Mouse (Mus musculus) hindbrain, embryonic 16.5 days (tissue): ENCODE results near the gene Angptl2. TPM values are rescaled to one million over a fixed set of nuclear protein-coding genes. Genes with fewer than 3 reads are reported as not detected.

ENCODE experiments used
- ATAC-seq: fragments of 200-750 bp; cut with Nextera tagmentation; 2 replicates; pipeline ENCODE4 v1.8.0; 2017; ENCODE audit warnings: moderate TSS enrichment, moderate library complexity
- H3K27ac ChIP-seq: fragments of 300-500 bp; sonication (generic); 2 replicates; pipeline ENCODE4 v1.5.1; 2014; ENCODE audit warnings: low read depth, mild to moderate bottlenecking, control low read depth, low read length, moderate library complexity
- H3K27me3 ChIP-seq: fragments of 300-500 bp; sonication (generic); replicated peaks from 2 replicates; pipeline ENCODE4 v1.6.1; 2014; ENCODE audit warnings: low read length; ENCODE audit not compliant: control insufficient read depth, insufficient read depth
- H3K36me3 ChIP-seq: fragments of 300-500 bp; sonication (generic); 2 replicates; pipeline ENCODE4 v1.6.1; 2014; ENCODE audit warnings: mild to moderate bottlenecking, low read length, moderate library complexity, mixed read lengths; ENCODE audit not compliant: control insufficient read depth, insufficient read depth
- H3K4me1 ChIP-seq: fragments of 300-500 bp; sonication (generic); 2 replicates; pipeline ENCODE4 v1.6.1; 2014; ENCODE audit warnings: low read depth, low read length; ENCODE audit not compliant: control insufficient read depth, insufficient read depth
- H3K4me2 ChIP-seq: fragments of 300-500 bp; sonication (generic); 2 replicates; pipeline ENCODE4 v1.6.1; 2014; ENCODE audit warnings: mild to moderate bottlenecking, low read length, control low read depth, moderate library complexity
- H3K4me3 ChIP-seq: fragments of 300-500 bp; sonication (generic); 2 replicates; pipeline ENCODE4 v1.5.1; 2014; ENCODE audit warnings: mild to moderate bottlenecking, low read length, control low read depth, moderate library complexity
- H3K9ac ChIP-seq: fragments of 300-500 bp; sonication (generic); 2 replicates; pipeline ENCODE4 v1.6.1; 2014; ENCODE audit warnings: low read depth, mild to moderate bottlenecking, control low read depth, low read length, moderate library complexity
- H3K9me3 ChIP-seq: fragments of 300-500 bp; sonication (generic); 2 replicates; pipeline ENCODE4 v1.6.1; 2014; ENCODE audit warnings: mild to moderate bottlenecking, low read length, moderate library complexity; ENCODE audit not compliant: control insufficient read depth
- WGBS: fragments of 180-500 bp; shearing (Covaris S2); extraction: QIAGEN DNeasy Blood & Tissue Kit; methylation state at CpG from one replicate; pipeline ENCODE4 v1.1.7; 2014; 5-methylcytosine and 5-hydroxymethylcytosine counted together
- polyA plus RNA-seq: library from polyadenylated mRNA; unstranded; fragments of >200 nt; fragmentation: Nextera tagmentation; extraction: Ambion mirVana; gene quantifications from 2 replicates; pipeline ENCODE4 v1.2.1, GENCODE M21; 2015

The Angptl2 gene
- polyA plus RNA-seq, 1 experiment from 2014 or later, result 13.4 TPM

GRCm38 (mm10) chr2:33253572-33254190, 37.8 kb downstream of the Angptl2 start:
- 50% methylated on average over 4 of the region's 4 CpGs for WGBS

GRCm38 (mm10) chr2:33254318-33254985, 38.6 kb downstream of the Angptl2 start:
- 84% methylated on average over 9 of the region's 9 CpGs for WGBS
- Histone ChIP-seq H3K4me2 (no peak overlapping the region), H3K27ac (no peak overlapping the region), H3K9me3 (no peaks in the 10 kb centered on the region), H3K4me1 (peaks cover 3% of the 10 kb centered on the region; the same call in 1 of the 2 replicates), H3K36me3 (no peaks in the 10 kb centered on the region), H3K4me3 (no peak overlapping the region), H3K9ac (no peak overlapping the region), H3K27me3 (no peaks in the 10 kb centered on the region)
- no peak for ATAC-seq

More at GRCm38 (mm10) chr2:33253572-33254190, 37.8 kb downstream of the Angptl2 start:
- Histone ChIP-seq H3K9me3 (no peaks in the 10 kb centered on the region), H3K27me3 (no peaks in the 10 kb centered on the region), H3K4me3 (no peak overlapping the region), H3K4me2 (no peak overlapping the region), H3K36me3 (no peaks in the 10 kb centered on the region), H3K4me1 (peaks cover 3% of the 10 kb centered on the region; the same call in 1 of the 2 replicates), H3K9ac (no peak overlapping the region), H3K27ac (no peak overlapping the region)
- no peak for ATAC-seq

GRCm38 (mm10) chr2:33256769-33257537, 41.1 kb downstream of the Angptl2 start:
- Histone ChIP-seq H3K4me2 (no peak overlapping the region), H3K9ac (no peak overlapping the region), H3K4me1 (peaks cover 3% of the 10 kb centered on the region; the same call in 1 of the 2 replicates), H3K27me3 (no peaks in the 10 kb centered on the region), H3K9me3 (no peaks in the 10 kb centered on the region), H3K36me3 (0 out of 2 replicates have a peak, but pooled peaks cover 4% of the 10 kb centered on the region), H3K27ac (no peak overlapping the region), H3K4me3 (no peak overlapping the region)
- 96% methylated on average over 3 of the region's 3 CpGs for WGBS
- ATAC-seq, result no peak

GRCm38 (mm10) chr2:33260772-33261171, 44.9 kb downstream of the Angptl2 start:
- Histone ChIP-seq H3K9ac (no peak overlapping the region), H3K27ac (no peak overlapping the region), H3K4me1 (no peaks in the 10 kb centered on the region), H3K4me2 (no peak overlapping the region), H3K9me3 (no peaks in the 10 kb centered on the region), H3K27me3 (no peaks in the 10 kb centered on the region), H3K36me3 (0 out of 2 replicates have a peak, but pooled peaks cover 4% of the 10 kb centered on the region), H3K4me3 (no peak overlapping the region)
- WGBS, result 72% methylated on average over 8 of the region's 8 CpGs
- ATAC-seq, result no peak

GRCm38 (mm10) chr2:33261475-33261874, 45.6 kb downstream of the Angptl2 start:
- H3K9ac ChIP-seq, result no peak overlapping the region
- no peaks in the 10 kb centered on the region for H3K9me3 ChIP-seq
- no peak overlapping the region for H3K27ac ChIP-seq
- no peaks in the 10 kb centered on the region for H3K27me3 ChIP-seq
- no peak for ATAC-seq
- 0 out of 2 replicates have a peak, but pooled peaks cover 4% of the 10 kb centered on the region for H3K36me3 ChIP-seq
- WGBS, result 97% methylated on average over 3 of the region's 3 CpGs
- no peak overlapping the region for H3K4me2 ChIP-seq
- no peak overlapping the region for H3K4me3 ChIP-seq
- H3K4me1 ChIP-seq, result no peaks in the 10 kb centered on the region

GRCm38 (mm10) chr2:33265793-33266192, 49.9 kb downstream of the Angptl2 start:
- H3K4me3 ChIP-seq, result no peak overlapping the region
- no peak overlapping the region for H3K9ac ChIP-seq
- no peaks in the 10 kb centered on the region for H3K36me3 ChIP-seq
- H3K4me1 ChIP-seq, result peaks cover 7% of the 10 kb centered on the region
- WGBS, result 66% methylated on average over 3 of the region's 3 CpGs
- H3K27me3 ChIP-seq, result no peaks in the 10 kb centered on the region
- no peaks in the 10 kb centered on the region for H3K9me3 ChIP-seq
- H3K27ac ChIP-seq, result no peak overlapping the region
- ATAC-seq, result no peak
- H3K4me2 ChIP-seq, result no peak overlapping the region

GRCm38 (mm10) chr2:33267075-33267474, 51.2 kb downstream of the Angptl2 start:
- 43% methylated on average over 1 of the region's 1 CpGs for WGBS
- no peaks in the 10 kb centered on the region for H3K36me3 ChIP-seq
- no peaks in the 10 kb centered on the region for H3K27me3 ChIP-seq
- no peak overlapping the region for H3K27ac ChIP-seq
- no peak overlapping the region for H3K4me2 ChIP-seq
- H3K9ac ChIP-seq, result no peak overlapping the region
- no peak overlapping the region for H3K4me3 ChIP-seq
- peak; percentile 55 for ATAC-seq
- H3K9me3 ChIP-seq, result no peaks in the 10 kb centered on the region
- peaks cover 7% of the 10 kb centered on the region for H3K4me1 ChIP-seq

- ATAC-seq, result no peak
- no peak overlapping the region for H3K4me3 ChIP-seq
- H3K27ac ChIP-seq, result no peak overlapping the region
- no peak overlapping the region for H3K9ac ChIP-seq
- H3K27me3 ChIP-seq, result no peaks in the 10 kb centered on the region
- no peak overlapping the region for H3K4me2 ChIP-seq
- WGBS, result 81% methylated on average over 6 of the region's 6 CpGs
- no peaks in the 10 kb centered on the region for H3K36me3 ChIP-seq
- H3K4me1 ChIP-seq, result peaks cover 7% of the 10 kb centered on the region
- H3K9me3 ChIP-seq, result no peaks in the 10 kb centered on the region
Observed at GRCm38 (mm10) chr2:33268384-33269131, 52.7 kb downstream of the Angptl2 start.
